Mouse (Mus musculus) midbrain, embryonic 12.5 days (tissue): ENCODE measurements around the gene Nhlh1. TPM values are rescaled to one million over a fixed set of nuclear protein-coding genes. Genes with fewer than 3 reads are reported as not detected.

Source experiments
- ATAC-seq: fragments of 200-750 bp; cut with Nextera tagmentation; 2 replicates; pipeline ENCODE4 v1.8.0; 2017; ENCODE audit warnings: low read depth, moderate TSS enrichment, moderate library complexity; ENCODE audit not compliant: low FRiP score
- H3K27ac ChIP-seq: fragments of 300-500 bp; sonication (generic); replicated peaks from 2 replicates; pipeline ENCODE4 v1.5.1; 2016; ENCODE audit warnings: mild to moderate bottlenecking
- H3K27me3 ChIP-seq: fragments of 300-500 bp; sonication (generic); 2 replicates; pipeline ENCODE4 v1.6.1; 2016; ENCODE audit warnings: mild to moderate bottlenecking
- H3K36me3 ChIP-seq: fragments of 300-500 bp; sonication (generic); 2 replicates; pipeline ENCODE4 v1.6.1; 2016
- H3K4me1 ChIP-seq: fragments of 300-500 bp; sonication (generic); 2 replicates; pipeline ENCODE4 v1.6.1; 2016
- H3K4me2 ChIP-seq: fragments of 300-500 bp; sonication (generic); replicated peaks from 2 replicates; pipeline ENCODE4 v1.6.1; 2016; ENCODE audit warnings: mild to moderate bottlenecking, moderate library complexity
- H3K4me3 ChIP-seq: fragments of 300-500 bp; sonication (generic); 2 replicates; pipeline ENCODE4 v1.5.1; 2016; ENCODE audit warnings: mild to moderate bottlenecking
- H3K9ac ChIP-seq: fragments of 300-500 bp; sonication (generic); replicated peaks from 2 replicates; pipeline ENCODE4 v1.6.1; 2016; ENCODE audit warnings: mild to moderate bottlenecking, moderate library complexity
- H3K9me3 ChIP-seq: fragments of 300-500 bp; sonication (generic); 2 replicates; pipeline ENCODE4 v1.6.1; 2016; ENCODE audit warnings: mild to moderate bottlenecking
- WGBS: fragments of 180-500 bp; shearing (Covaris S2); methylation state at CpG from one replicate; pipeline ENCODE4 v1.1.7; 2016; 5-methylcytosine and 5-hydroxymethylcytosine counted together
- polyA plus RNA-seq: library from polyadenylated mRNA; unstranded; fragments of >200 nt; fragmentation: Nextera tagmentation; extraction: Ambion mirVana; gene quantifications from 2 replicates; pipeline ENCODE4 v1.2.1, GENCODE M21; 2016

Nhlh1 gene
- polyA plus RNA-seq, 1 experiment from 2014 or later = 11.1 TPM

- H3K9ac ChIP-seq = no peak overlapping the region
- no peaks in the 10 kb centered on the region; the same call in 1 of the 2 replicates for H3K4me1 ChIP-seq
- H3K9me3 ChIP-seq = no peaks in the 10 kb centered on the region
- 78% methylated on average over 6 of the region's 6 CpGs for WGBS
- H3K27ac ChIP-seq = no peak overlapping the region
- no peak overlapping the region for H3K4me3 ChIP-seq
- H3K4me2 ChIP-seq = no peak overlapping the region
- ATAC-seq = no peak
- H3K36me3 ChIP-seq = peaks cover 98% of the 10 kb centered on the region
- no peaks in the 10 kb centered on the region for H3K27me3 ChIP-seq
Observed at GRCm38 (mm10) chr1:172070227-172070626, 12.9 kb upstream of the Nhlh1 start.

GRCm38 (mm10) chr1:172064613-172065141 is 7.3 kb upstream of the Nhlh1 start:
- Histone ChIP-seq H3K36me3 (peaks cover 55% of the 10 kb centered on the region), H3K4me2 (no peak overlapping the region), H3K27me3 (no peaks in the 10 kb centered on the region), H3K9ac (no peak overlapping the region), H3K9me3 (no peaks in the 10 kb centered on the region), H3K27ac (peak overlapping the region; percentile 74), H3K4me1 (peaks cover 19% of the 10 kb centered on the region), H3K4me3 (no peak overlapping the region)
- 0 out of 2 replicates have a peak, but pooled peaks have one; percentile 25 for ATAC-seq
- 71% methylated on average over 13 of the region's 13 CpGs for WGBS

- H3K4me3 ChIP-seq = no peak overlapping the region
- no peak for ATAC-seq
- H3K9ac ChIP-seq = no peak overlapping the region
- H3K27me3 ChIP-seq = no peaks in the 10 kb centered on the region
- H3K9me3 ChIP-seq = no peaks in the 10 kb centered on the region
- 69% methylated on average over 4 of the region's 4 CpGs for WGBS
- peaks cover 43% of the 10 kb centered on the region for H3K36me3 ChIP-seq
- peaks cover 28% of the 10 kb centered on the region for H3K4me1 ChIP-seq
- no peak overlapping the region for H3K4me2 ChIP-seq
- H3K27ac ChIP-seq = peak overlapping the region; percentile 74; the same call in 1 of the 2 replicates
Observed at GRCm38 (mm10) chr1:172063291-172064023, 6.1 kb upstream of the Nhlh1 start.

DNA sequence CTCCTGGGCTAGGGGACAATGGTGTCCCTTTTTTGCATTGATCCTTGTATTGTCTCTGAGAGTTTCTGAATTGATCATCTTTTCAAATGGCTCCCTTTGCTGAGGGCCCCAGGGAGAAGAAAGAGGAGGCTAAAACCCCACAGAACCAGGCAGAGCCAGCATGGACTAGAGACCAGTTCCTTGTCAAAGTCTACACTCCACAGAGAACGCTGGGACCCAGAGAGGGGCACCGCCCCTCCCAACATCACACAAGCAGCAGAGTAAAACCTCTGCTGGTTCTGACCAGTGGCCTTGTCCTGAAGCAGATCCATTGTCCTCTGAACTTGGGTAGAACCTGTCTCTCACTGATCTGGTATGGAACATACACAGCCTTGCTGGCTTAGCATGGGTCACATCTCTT is 4.7 kb upstream of the Nhlh1 start:
- no peaks in the 10 kb centered on the region for H3K9me3 ChIP-seq
- H3K27me3 ChIP-seq = no peaks in the 10 kb centered on the region
- H3K4me3 ChIP-seq = no peak overlapping the region
- peaks cover 30% of the 10 kb centered on the region for H3K36me3 ChIP-seq
- no peak overlapping the region for H3K9ac ChIP-seq
- peaks cover 39% of the 10 kb centered on the region for H3K4me1 ChIP-seq
- 77% methylated on average over 2 of the region's 2 CpGs for WGBS
- H3K4me2 ChIP-seq = no peak overlapping the region
- peak overlapping the region; percentile 88 for H3K27ac ChIP-seq
- ATAC-seq = no peak

DNA sequence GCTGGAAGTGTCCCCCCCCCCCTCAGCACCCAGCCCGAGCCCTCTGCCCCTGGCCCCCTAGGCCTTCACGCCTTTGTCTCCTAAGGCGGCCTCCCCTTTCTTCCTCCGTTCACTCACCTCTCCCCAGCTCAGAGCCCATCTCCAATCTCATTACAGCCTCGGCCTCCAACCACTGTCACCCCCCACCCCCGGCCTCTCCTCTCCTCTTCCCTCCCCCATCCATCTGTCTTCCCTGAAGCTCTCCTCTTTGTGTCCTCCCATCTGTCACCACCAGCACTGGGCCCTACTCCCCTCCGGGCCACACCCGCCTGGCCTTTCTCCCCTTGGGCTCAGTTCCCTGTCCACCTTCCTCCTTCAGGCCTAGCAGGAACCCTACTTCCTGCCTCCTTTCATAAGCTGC is 3.8 kb upstream of the Nhlh1 start:
- Histone ChIP-seq H3K4me1 (peaks cover 39% of the 10 kb centered on the region), H3K36me3 (peaks cover 21% of the 10 kb centered on the region), H3K4me2 (peak overlapping the region; percentile 27; the same call in 1 of the 2 replicates), H3K4me3 (no peak overlapping the region), H3K27me3 (peaks cover 2% of the 10 kb centered on the region; the same call in 1 of the 2 replicates), H3K9ac (no peak overlapping the region), H3K9me3 (no peaks in the 10 kb centered on the region), H3K27ac (peak overlapping the region; percentile 88)
- peak; percentile 52 for ATAC-seq
- WGBS = 23% methylated on average over 8 of the region's 8 CpGs

DNA sequence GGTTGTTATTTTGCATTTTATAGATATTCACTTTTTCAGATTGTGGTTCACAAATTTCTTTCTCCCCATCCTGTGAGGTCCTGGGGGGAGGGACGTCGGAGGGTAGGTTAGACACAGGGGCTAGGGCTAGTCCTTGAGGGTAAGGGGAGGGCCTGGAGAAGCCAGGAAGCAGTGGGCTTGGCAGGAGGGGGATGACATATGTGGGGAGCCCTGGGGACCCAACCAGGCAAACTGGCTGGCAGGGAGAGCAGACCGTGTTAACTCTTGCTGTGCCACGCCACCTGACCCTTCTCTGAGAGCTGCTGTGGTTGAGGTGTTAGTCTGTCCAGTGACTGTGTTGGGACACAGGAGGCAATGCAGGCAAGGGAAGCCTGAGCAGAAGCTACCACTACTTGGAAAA is 3.3 kb upstream of the Nhlh1 start:
- H3K4me2 ChIP-seq = peak overlapping the region; percentile 27
- H3K36me3 ChIP-seq = peaks cover 17% of the 10 kb centered on the region
- peak; percentile 53; the same call in 1 of the 2 replicates for ATAC-seq
- WGBS = 55% methylated on average over 4 of the region's 4 CpGs
- H3K4me3 ChIP-seq = no peak overlapping the region
- peaks cover 39% of the 10 kb centered on the region for H3K4me1 ChIP-seq
- H3K27ac ChIP-seq = peak overlapping the region; percentile 88
- H3K9ac ChIP-seq = no peak overlapping the region
- H3K27me3 ChIP-seq = peaks cover 7% of the 10 kb centered on the region; the same call in 1 of the 2 replicates
- no peaks in the 10 kb centered on the region for H3K9me3 ChIP-seq

- H3K4me3 ChIP-seq = no peak overlapping the region
- 43% methylated on average over 7 of the region's 7 CpGs for WGBS
- H3K27ac ChIP-seq = peak overlapping the region; percentile 85
- H3K9me3 ChIP-seq = no peaks in the 10 kb centered on the region
- H3K4me2 ChIP-seq = peak overlapping the region; percentile 74; the same call in 1 of the 2 replicates
- no peaks in the 10 kb centered on the region for H3K36me3 ChIP-seq
- H3K9ac ChIP-seq = no peak overlapping the region
- H3K27me3 ChIP-seq = peaks cover 16% of the 10 kb centered on the region
- ATAC-seq = no peak
- peaks cover 39% of the 10 kb centered on the region for H3K4me1 ChIP-seq
Observed at GRCm38 (mm10) chr1:172058874-172059273, 1.5 kb upstream of the Nhlh1 start.

DNA sequence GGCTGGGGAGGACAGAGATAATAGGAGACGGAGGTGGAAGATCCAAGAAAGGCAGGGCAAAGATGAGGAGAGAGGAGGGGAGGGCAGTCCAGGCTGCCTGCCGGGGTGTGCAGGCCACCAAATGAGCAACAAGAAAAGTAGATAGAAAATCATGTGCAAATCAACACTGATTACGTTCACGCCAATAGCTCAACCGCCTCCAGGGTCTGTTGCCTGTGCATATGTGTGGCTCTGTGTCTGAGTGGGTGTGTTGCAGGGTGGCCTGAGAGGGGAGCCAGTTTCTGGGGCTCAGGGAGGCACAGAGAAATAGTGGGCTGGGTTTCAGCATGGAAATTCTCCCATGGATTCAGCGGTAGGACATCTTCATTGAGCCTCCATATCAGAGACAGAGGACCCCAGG is 948 bp upstream of the Nhlh1 start:
- Histone ChIP-seq H3K9me3 (no peaks in the 10 kb centered on the region), H3K9ac (no peak overlapping the region), H3K27me3 (peaks cover 21% of the 10 kb centered on the region), H3K27ac (peak overlapping the region; percentile 85), H3K4me1 (peaks cover 45% of the 10 kb centered on the region), H3K36me3 (no peaks in the 10 kb centered on the region), H3K4me3 (no peak overlapping the region), H3K4me2 (peak overlapping the region; percentile 74)
- 56% methylated on average over 6 of the region's 6 CpGs for WGBS
- no peak for ATAC-seq

DNA sequence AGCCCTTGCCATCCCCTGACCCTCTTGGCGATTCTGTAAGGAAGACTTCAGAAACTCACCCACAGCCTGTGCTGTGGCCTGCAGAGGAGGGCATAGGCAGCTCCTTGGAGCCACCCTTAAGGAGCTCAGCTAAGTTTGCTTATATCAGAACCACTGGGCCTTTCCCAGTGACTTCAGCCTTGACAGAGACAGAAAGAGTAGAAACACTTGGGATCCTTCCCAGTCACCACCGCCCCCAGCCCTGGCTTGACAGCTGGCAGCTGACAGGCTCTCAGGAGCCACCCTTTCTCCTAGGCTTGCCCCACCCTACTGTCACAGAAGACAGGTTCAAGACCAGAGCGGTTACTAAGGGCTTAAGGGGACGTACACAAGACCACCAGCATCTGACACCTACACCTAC is 1.1 kb downstream of the Nhlh1 start:
- Histone ChIP-seq H3K36me3 (no peaks in the 10 kb centered on the region), H3K4me2 (peak overlapping the region; percentile 74), H3K4me1 (peaks cover 47% of the 10 kb centered on the region), H3K27ac (no peak overlapping the region), H3K4me3 (peak overlapping the region; percentile 48), H3K9ac (peak overlapping the region; percentile 54), H3K9me3 (no peaks in the 10 kb centered on the region), H3K27me3 (peaks cover 27% of the 10 kb centered on the region)
- 77% methylated on average over 4 of the region's 4 CpGs for WGBS
- ATAC-seq = no peak

GRCm38 (mm10) chr1:172053541-172054440 is 3.6 kb downstream of the Nhlh1 start:
- peaks cover 27% of the 10 kb centered on the region for H3K27me3 ChIP-seq
- H3K9me3 ChIP-seq = no peaks in the 10 kb centered on the region
- peak overlapping the region; percentile 40 for H3K27ac ChIP-seq
- peak overlapping the region; percentile 48 for H3K4me3 ChIP-seq
- H3K36me3 ChIP-seq = no peaks in the 10 kb centered on the region
- 3% methylated on average over 42 of the region's 42 CpGs for WGBS
- H3K9ac ChIP-seq = peak overlapping the region; percentile 58
- peaks cover 42% of the 10 kb centered on the region for H3K4me1 ChIP-seq
- ATAC-seq = no peak
- peak overlapping the region; percentile 74 for H3K4me2 ChIP-seq

DNA sequence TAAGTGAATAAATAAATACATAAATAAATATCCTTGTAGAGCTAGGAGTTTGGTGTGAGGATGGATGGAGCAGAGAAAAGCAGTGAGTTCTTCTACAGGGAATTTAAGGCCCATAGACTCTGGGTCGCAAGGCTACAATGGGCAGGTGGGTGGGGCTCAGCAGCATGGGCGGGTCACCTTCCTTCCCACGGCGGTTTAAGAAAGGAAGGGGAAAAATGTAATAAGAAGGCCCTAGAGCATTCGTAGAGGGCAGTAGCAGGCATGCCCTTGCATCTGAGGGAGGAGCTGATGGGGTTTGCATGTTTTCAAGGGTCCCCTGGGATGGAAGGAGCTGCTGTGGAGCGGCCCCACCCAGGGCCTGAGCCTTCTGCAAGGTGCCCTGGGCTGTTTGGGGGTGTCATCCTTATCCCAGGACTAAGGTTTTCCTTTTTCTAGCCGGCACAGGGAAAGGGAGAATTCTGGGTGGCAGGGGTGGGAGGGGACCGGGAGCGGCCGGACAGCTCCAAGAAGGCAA is 4.5 kb downstream of the Nhlh1 start:
- H3K4me3 ChIP-seq = peak overlapping the region; percentile 48
- no peaks in the 10 kb centered on the region for H3K36me3 ChIP-seq
- H3K9me3 ChIP-seq = no peaks in the 10 kb centered on the region
- H3K27ac ChIP-seq = peak overlapping the region; percentile 40; the same call in 1 of the 2 replicates
- H3K4me1 ChIP-seq = peaks cover 43% of the 10 kb centered on the region
- 9% methylated on average over 10 of the region's 10 CpGs for WGBS
- no peak overlapping the region; the same call in 1 of the 2 replicates for H3K9ac ChIP-seq
- H3K4me2 ChIP-seq = peak overlapping the region; percentile 74
- ATAC-seq = no peak
- peaks cover 27% of the 10 kb centered on the region for H3K27me3 ChIP-seq
